Mouse (Mus musculus) left cerebral cortex, adult 9 months (tissue): Measurements from ENCODE around the gene Strip2.

Experiments used
- DNase-seq, 2 experiments: peaks; one replicate each; pipeline ENCODE4 v3.0.0; 2022; ENCODE audit warnings: low spot score in 2 of 2

The Strip2 gene

GRCm38 (mm10) chr6:29930087-29930486 is 13.3 kb downstream of the Strip2 start:
- DNase-seq = no peak

GRCm38 (mm10) chr6:29930665-29931064 is 13.9 kb downstream of the Strip2 start:
- DNase-seq = peak in 1 of 2 experiments; percentile 31

GRCm38 (mm10) chr6:29931181-29931580 is 14.4 kb downstream of the Strip2 start:
- DNase-seq = no peak

- no peak for DNase-seq
Measured at GRCm38 (mm10) chr6:29935741-29936140, 18.9 kb downstream of the Strip2 start.

- no peak for DNase-seq
Measured at GRCm38 (mm10) chr6:29940428-29940827, 23.6 kb downstream of the Strip2 start.

GRCm38 (mm10) chr6:29941036-29941435 is 24.2 kb downstream of the Strip2 start:
- DNase-seq = no peak

- DNase-seq = no peak
Measured at GRCm38 (mm10) chr6:29944465-29944864, 27.7 kb downstream of the Strip2 start.

- no peak for DNase-seq
Measured at GRCm38 (mm10) chr6:29946568-29946967, 29.8 kb downstream of the Strip2 start.

GRCm38 (mm10) chr6:29947823-29948222 is 31.0 kb downstream of the Strip2 start:
- DNase-seq = no peak

- DNase-seq = peak in 1 of 2 experiments; percentile 29
Measured at GRCm38 (mm10) chr6:29956749-29957148, 39.9 kb downstream of the Strip2 start.

- no peak for DNase-seq
Measured at GRCm38 (mm10) chr6:29958669-29959068, 41.9 kb downstream of the Strip2 start.

GRCm38 (mm10) chr6:29961081-29961480 is 44.3 kb downstream of the Strip2 start:
- peak in 1 of 2 experiments; percentile 32 for DNase-seq

GRCm38 (mm10) chr6:29967917-29968316 is 51.1 kb downstream of the Strip2 start:
- DNase-seq = no peak

- no peak for DNase-seq
Measured at GRCm38 (mm10) chr6:29973341-29973740, 56.5 kb downstream of the Strip2 start.

GRCm38 (mm10) chr6:29974836-29975235 is 58.0 kb downstream of the Strip2 start:
- DNase-seq = no peak

GRCm38 (mm10) chr6:29980461-29980860 is 63.6 kb downstream of the Strip2 start:
- DNase-seq = no peak

GRCm38 (mm10) chr6:29981797-29982196 is 65.0 kb downstream of the Strip2 start:
- DNase-seq = no peak

GRCm38 (mm10) chr6:29985058-29985498 is 68.3 kb downstream of the Strip2 start:
- peak in 1 of 2 experiments; percentile 45 for DNase-seq

GRCm38 (mm10) chr6:29985504-29985903 is 68.7 kb downstream of the Strip2 start:
- no peak for DNase-seq

- no peak for DNase-seq
Measured at GRCm38 (mm10) chr6:29985986-29986385, 69.2 kb downstream of the Strip2 start.

GRCm38 (mm10) chr6:29987246-29987645 is 70.4 kb downstream of the Strip2 start:
- DNase-seq = no peak

GRCm38 (mm10) chr6:29998140-29998539 is 81.3 kb downstream of the Strip2 start:
- DNase-seq = no peak

- no peak for DNase-seq
Measured at GRCm38 (mm10) chr6:29998771-29999170, 82.0 kb downstream of the Strip2 start.

- peak in 1 of 2 experiments; percentile 20 for DNase-seq
Measured at GRCm38 (mm10) chr6:30002628-30003027, 85.8 kb downstream of the Strip2 start.
